ENCODE assay signal across 8 mouse cellular contexts in genomic region chr16:13109156-13109989, GRCm38 (mm10). TPM values are rescaled to one million over a fixed set of nuclear protein-coding genes. Genes with fewer than 3 reads are reported as not detected.
DNase-seq lines count a peak whose midpoint lies in the region; ATAC-seq and TF ChIP-seq lines count a peak whose summit lies in the region.

TSS of gene Ercc4 (plus strand) at chr16:13109684.

- ATAC-seq in forebrain, embryonic 15.5 days (replicated peaks): peak; percentile 99
- peak; percentile 96 for ATAC-seq in neutrophil, adult 5-6 weeks (ENCODE audit: extremely low read depth, insufficient number of reproducible peaks, low FRiP score, poor library complexity, severe bottlenecking)

- DNase-seq in ES-E14 (ENCODE audit: low read depth, low spot score): peak; percentile 71
- DNase-seq in cerebellum, adult 11-12 months: peak; percentile 98
- peak; percentile 93 for DNase-seq in heart, postnatal 25 days (ENCODE audit: low spot score)
- peak; percentile 93 to 97 for DNase-seq in layer of hippocampus, adult 18-20 months (ENCODE audit: low spot score in 2 of 2)
- DNase-seq in lung, adult 2 months: peak; percentile 95
- peak; percentile 94 to 95 for DNase-seq in thymus, adult 18-20 months

- in situ Hi-C loops in ES-E14 (cut with MboI; ENCODE audit: low sequenced_read_pairs in 2 of 2, unreplicated experiment in 2 of 2): no loop called here

- H3K9me3 ChIP-seq in ES-E14 (ENCODE audit: control insufficient read depth, insufficient read depth, low read depth, low read length): peaks cover 2% of the 10 kb centered on the region; the same call in 1 of the 2 replicates
- H3K9me3 ChIP-seq in forebrain, embryonic 15.5 days: no peaks in the 10 kb centered on the region

- peak within 1 kb of the TSS; percentile 60 for H3K4me2 ChIP-seq in forebrain, embryonic 15.5 days (replicated peaks)

- intact Hi-C loops in heart, postnatal 25 days (cut with DNase I): no loop called here

- TF ChIP-seq CTCF in lung, adult 2 months (IDR thresholded peaks at IDR 0.05; ENCODE audit: insufficient read depth, low read length): peak; percentile 61

- peak within 1 kb of the TSS; percentile 93 for H3K9ac ChIP-seq in ES-E14 (ENCODE audit: insufficient read depth, low read depth, low read length, poor library complexity, severe bottlenecking)
- peak within 1 kb of the TSS; percentile 91 for H3K9ac ChIP-seq in forebrain, embryonic 15.5 days (replicated peaks)

- H3K27ac ChIP-seq in ES-E14 (ENCODE audit: insufficient read depth, low read depth, low read length, poor library complexity, severe bottlenecking): peak within 1 kb of the TSS; percentile 2; the same call in 1 of the 2 replicates
- H3K27ac ChIP-seq in forebrain, embryonic 15.5 days (replicated peaks): peak within 1 kb of the TSS; percentile 89

- H3K4me1 ChIP-seq in ES-E14 (ENCODE audit: control insufficient read depth in 2 of 2, insufficient read depth in 2 of 2, low read length in 2 of 2, poor library complexity in 1 of 2): 0 out of 4 replicates have a peak, but pooled peaks cover 0 to 2% of the 10 kb centered on the region in 2 experiments
- peaks cover 12% of the 10 kb centered on the region for H3K4me1 ChIP-seq in forebrain, embryonic 15.5 days
- H3K4me1 ChIP-seq in lung, adult 2 months (ENCODE audit: control insufficient read depth, insufficient read depth, low read length): no peaks in the 10 kb centered on the region; the same call in 1 of the 2 replicates

- under 1% methylated on average over 53 of the region's 53 CpGs for WGBS in forebrain, embryonic 15.5 days
- WGBS in lung, adult 2 months: 2% methylated on average over 53 of the region's 53 CpGs

- peak within 1 kb of the TSS; percentile 83 to 91 for H3K4me3 ChIP-seq in ES-E14 (ENCODE audit: insufficient read depth in 1 of 2, low read depth in 1 of 2, low read length in 2 of 2, poor library complexity in 1 of 2, severe bottlenecking in 1 of 2)
- peak within 1 kb of the TSS; percentile 72 for H3K4me3 ChIP-seq in forebrain, embryonic 15.5 days
- peak within 1 kb of the TSS; percentile 79 for H3K4me3 ChIP-seq in lung, adult 2 months (replicated peaks; ENCODE audit: extremely low read depth, low read depth, low read length)

- H3K27me3 ChIP-seq in forebrain, embryonic 15.5 days: no peaks in the 10 kb centered on the region

- H3K36me3 ChIP-seq in ES-E14 (ENCODE audit: control insufficient read depth, insufficient read depth, low read length, poor library complexity, severe bottlenecking): peaks cover 11% of the 10 kb centered on the region
- peaks cover 11% of the 10 kb centered on the region for H3K36me3 ChIP-seq in forebrain, embryonic 15.5 days

- peak; percentile 87 for TF ChIP-seq POLR2A in lung, adult 2 months (IDR thresholded peaks at IDR 0.05; ENCODE audit: borderline replicate concordance, extremely low read depth, low read depth, low read length)

TF ChIP-seq in ES-E14, 5 proteins besides CTCF, POLR2A, EP300 and RAD21:
- no peak for TF ChIP-seq ZC3H11A (IDR thresholded peaks at IDR 0.05; ENCODE audit: borderline replicate concordance, low read depth, low read length)
- TF ChIP-seq MAFK (IDR thresholded peaks at IDR 0.05; ENCODE audit: insufficient read depth, low read depth, low read length): no peak
- TF ChIP-seq CHD2 (IDR thresholded peaks at IDR 0.05; ENCODE audit: low read depth, low read length): no peak
- peak; percentile 59; the same call in 1 of the 2 replicates for TF ChIP-seq HCFC1 (IDR thresholded peaks at IDR 0.05; ENCODE audit: borderline replicate concordance, insufficient read depth, low read length)
- peak; percentile 69 for TF ChIP-seq ZNF384 (IDR thresholded peaks at IDR 0.05; ENCODE audit: low read depth, low read length)

RNA-seq across cellular contexts. Expression of gene Ercc4, which starts in this region (rescaled TPM):
- 18.2 and 21.4 TPM in 2 replicates for total RNA-seq in ES-E14 (2012; rRNA removed)
- 13.8 and 15.2 TPM in 2 replicates for polyA plus RNA-seq in forebrain, embryonic 15.5 days (2015; fragmentation: Nextera tagmentation; extraction: Ambion mirVana)
- total RNA-seq in heart, postnatal 25 days (2021): 1 to 10 TPM; 6.7 to 8.6 TPM
- 10 to 100 TPM; 22.7 to 23.2 TPM for total RNA-seq in layer of hippocampus, adult 18-20 months (2021)
- 13.3 and 13.8 TPM in 2 replicates for polyA plus RNA-seq in lung, adult 2 months (2012; rRNA removed)
- total RNA-seq in neutrophil, adult 5-6 weeks (2017): 18.4 and 21.9 TPM in 2 replicates

Comparison
In these comparisons a context has a peak if more than half of its experiments do, and no peak if none do; other contexts are left out.
1. Peak in every context shown above with its lines: DNase-seq, ATAC-seq, H3K4me3 ChIP-seq and H3K27ac ChIP-seq.